In the genomic region with DNA sequence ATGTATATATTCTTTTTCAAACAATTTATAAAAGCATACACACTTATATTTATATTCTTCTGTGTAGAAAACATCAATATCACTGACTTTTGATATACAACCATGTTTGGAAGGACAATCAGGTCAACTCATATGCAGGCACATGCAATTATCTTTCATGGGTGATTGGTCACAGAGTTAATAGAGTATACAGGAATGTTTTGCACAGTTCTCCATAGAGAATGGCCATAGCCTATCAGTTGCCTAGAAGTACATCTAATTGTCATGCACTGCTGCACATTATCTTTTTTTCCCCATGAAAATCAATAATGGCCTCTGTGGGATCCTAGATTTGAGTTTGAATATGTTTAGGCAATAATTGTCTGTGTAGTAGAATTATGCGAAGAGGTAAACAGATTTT, we compare ENCODE assay signal across 22 mouse cellular contexts.
DNase-seq lines count a peak whose midpoint lies in the region; ATAC-seq lines count a peak whose summit lies in the region.
"Had no signal": no experiment of that assay in that cellular context is flagged by ENCODE, and none has a peak within 500 bp of the region (broad histone marks: within the 10 kb centered on the region; RNA-seq: fewer than 3 reads in every experiment).

No protein-coding gene starts in this region.

- H3K4me3 ChIP-seq in neural tube, embryonic 12.5 days, result no peak overlapping the region
- no peak overlapping the region for H3K4me3 ChIP-seq in neural tube, embryonic 15.5 days (replicated peaks)
- H3K4me3 ChIP-seq: embryonic facial prominence, embryonic 13.5 days; embryonic facial prominence, embryonic 15.5 days; erythroblast, embryonic 14.5 days; forebrain, embryonic 10.5 days; forebrain, embryonic 12.5 days had no signal

- DNase-seq in retina, embryonic 14.5 days (ENCODE audit: low spot score), result peak; percentile 26
- no peak for DNase-seq in left cerebral cortex, postnatal 14 days (ENCODE audit: low spot score in 2 of 2)
- DNase-seq in thymus, postnatal 36 days, result no peak
- DNase-seq: adrenal gland, adult 8-10 months; adrenal gland, postnatal 14 days; adrenal gland, postnatal 36 days; cerebellum, adult 11 months; cerebellum, adult 18-20 months; cerebellum, adult 8-10 months; cerebellum, adult 9-11 months; cerebellum, postnatal 14 days; cerebellum, postnatal 36 days; embryo, embryonic 11 days had no signal

- WGBS in neural tube, embryonic 12.5 days, result 89% methylated on average over 1 of the region's 1 CpGs
- WGBS in neural tube, embryonic 15.5 days, result 82% methylated on average over 1 of the region's 1 CpGs

- peak; percentile 56; the same call in 1 of the 2 replicates for ATAC-seq in neural tube, embryonic 12.5 days (ENCODE audit: low FRiP score, low read depth)
- ATAC-seq in neural tube, embryonic 15.5 days (ENCODE audit: low FRiP score), result no peak
- ATAC-seq: forebrain, embryonic 14.5 days; forebrain, embryonic 16.5 days had no signal

- H3K9me3 ChIP-seq in neural tube, embryonic 12.5 days, result no peaks in the 10 kb centered on the region
- H3K9me3 ChIP-seq in neural tube, embryonic 15.5 days (replicated peaks), result no peaks in the 10 kb centered on the region
- H3K9me3 ChIP-seq: embryonic facial prominence, embryonic 13.5 days; embryonic facial prominence, embryonic 15.5 days had no signal

- intact Hi-C loops in left cerebral cortex, postnatal 14 days (cut with DNase I), result no loop called here

- H3K36me3 ChIP-seq in neural tube, embryonic 12.5 days, result no peaks in the 10 kb centered on the region
- no peaks in the 10 kb centered on the region for H3K36me3 ChIP-seq in neural tube, embryonic 15.5 days
- H3K36me3 ChIP-seq: embryonic facial prominence, embryonic 13.5 days; embryonic facial prominence, embryonic 15.5 days; forebrain, embryonic 10.5 days; forebrain, embryonic 12.5 days had no signal

- no peak overlapping the region for H3K27ac ChIP-seq in neural tube, embryonic 12.5 days
- no peak overlapping the region for H3K27ac ChIP-seq in neural tube, embryonic 15.5 days (replicated peaks)
- H3K27ac ChIP-seq: embryonic facial prominence, embryonic 13.5 days; embryonic facial prominence, embryonic 15.5 days; forebrain, embryonic 10.5 days; forebrain, embryonic 12.5 days had no signal

- no peak overlapping the region for H3K9ac ChIP-seq in neural tube, embryonic 12.5 days
- no peak overlapping the region for H3K9ac ChIP-seq in neural tube, embryonic 15.5 days (replicated peaks)
- H3K9ac ChIP-seq: embryonic facial prominence, embryonic 13.5 days; embryonic facial prominence, embryonic 15.5 days; forebrain, embryonic 12.5 days had no signal

- no peak overlapping the region for H3K4me2 ChIP-seq in neural tube, embryonic 12.5 days (replicated peaks)
- H3K4me2 ChIP-seq in neural tube, embryonic 15.5 days, result no peak overlapping the region
- H3K4me2 ChIP-seq: embryonic facial prominence, embryonic 13.5 days; embryonic facial prominence, embryonic 15.5 days; forebrain, embryonic 12.5 days had no signal

- no peaks in the 10 kb centered on the region for H3K4me1 ChIP-seq in neural tube, embryonic 12.5 days
- no peaks in the 10 kb centered on the region for H3K4me1 ChIP-seq in neural tube, embryonic 15.5 days
- H3K4me1 ChIP-seq: embryonic facial prominence, embryonic 13.5 days; embryonic facial prominence, embryonic 15.5 days; forebrain, embryonic 10.5 days; forebrain, embryonic 12.5 days had no signal

- H3K27me3 ChIP-seq in neural tube, embryonic 12.5 days (replicated peaks), result no peaks in the 10 kb centered on the region
- H3K27me3 ChIP-seq in neural tube, embryonic 15.5 days (replicated peaks), result no peaks in the 10 kb centered on the region
- H3K27me3 ChIP-seq: embryonic facial prominence, embryonic 13.5 days; embryonic facial prominence, embryonic 15.5 days; forebrain, embryonic 12.5 days had no signal
